Mouse (Mus musculus): ENCODE measurements around the gene Nup210.

- TF ChIP-seq CTCF (IDR thresholded peaks at IDR 0.05; ENCODE audit: borderline replicate concordance, insufficient read depth, low read length): no peak
- TF ChIP-seq POLR2A (IDR thresholded peaks at IDR 0.05; ENCODE audit: low read depth, low read length): no peak
These were observed 45.7 kb upstream of the Nup210 start for GRCm38 (mm10) chr6:91162314-91162713.
